Mouse (Mus musculus): ENCODE results near the gene Mfsd14a. TPM values are rescaled to one million over a fixed set of nuclear protein-coding genes. Genes with fewer than 3 reads are reported as not detected.

Gene Mfsd14a
- polyA plus RNA-seq (2014; fragmentation: Nextera tagmentation; extraction: Ambion mirVana): 91.8 and 100 TPM in 2 replicates

GRCm38 (mm10) chr3:116662463-116662863, at the start of gene Mfsd14a:
TSS of gene Mfsd14a (minus strand) at chr3:116662677.
- Histone ChIP-seq H3K9me3 (ENCODE audit: control insufficient read depth, low read length) (no peaks in the 10 kb centered on the region), H3K27me3 (replicated peaks; ENCODE audit: control insufficient read depth, insufficient read depth, low read length) (no peaks in the 10 kb centered on the region), H3K4me1 (replicated peaks; ENCODE audit: control insufficient read depth, insufficient read depth, low read length) (peaks cover 10% of the 10 kb centered on the region; the same call in 1 of the 2 replicates), H3K9ac (ENCODE audit: low read length) (peak within 1 kb of the TSS; percentile 89), H3K27ac (ENCODE audit: low read depth) (peak within 1 kb of the TSS; percentile 89), H3K36me3 (ENCODE audit: control insufficient read depth, insufficient read depth, low read length) (no peaks in the 10 kb centered on the region), H3K4me2 (ENCODE audit: low read length) (peak within 1 kb of the TSS; percentile 83), H3K4me3 (ENCODE audit: low read depth, low read length) (peak within 1 kb of the TSS; percentile 88)
- under 1% methylated on average over 37 of the region's 39 CpGs for WGBS
- ATAC-seq (replicated peaks; ENCODE audit: low FRiP score, low TSS enrichment, low read depth) (peak; percentile 99), DNase-seq (ENCODE audit: low spot score) (peak; percentile 99)

DNA sequence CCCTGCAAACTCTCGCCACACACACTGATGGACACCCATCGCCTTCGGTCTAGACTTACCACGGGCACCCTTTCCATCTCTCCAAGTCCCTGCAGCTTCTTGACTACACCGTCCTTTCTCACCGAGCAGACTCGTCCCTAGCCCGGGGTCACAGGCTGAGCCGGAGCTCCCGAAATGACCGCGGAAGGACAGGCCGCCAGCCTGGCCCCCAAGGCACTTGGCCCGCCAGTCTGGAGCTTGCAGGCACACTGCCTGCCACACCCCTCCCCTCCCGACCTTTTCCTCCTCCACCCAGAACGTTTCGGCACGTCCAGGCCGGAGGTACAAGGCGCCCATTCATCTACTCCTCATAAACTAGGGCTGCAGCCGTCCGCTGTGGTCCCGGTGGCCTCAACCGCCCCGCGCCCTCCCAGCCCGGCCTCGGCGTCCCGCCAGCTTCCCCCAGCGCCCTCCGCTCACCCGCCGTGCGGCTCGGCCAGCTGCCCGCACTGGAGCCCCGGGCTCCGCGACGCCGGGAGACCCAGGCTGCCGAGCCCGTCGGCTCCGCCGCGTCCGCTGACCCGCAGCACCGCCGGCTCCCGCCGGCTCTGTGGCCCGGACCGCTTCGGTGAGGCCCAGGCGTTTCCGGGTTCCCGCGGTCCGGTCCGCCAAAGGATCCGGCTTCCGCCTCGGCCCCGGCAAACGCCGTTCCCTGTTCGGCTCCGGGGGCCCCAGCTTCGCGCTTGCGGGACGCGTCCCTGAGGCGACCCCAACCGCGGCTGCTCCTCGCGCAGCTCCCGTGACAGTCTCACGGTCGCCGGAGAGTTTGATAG, 49.4 kb upstream of the Mfsd14a start:
- DNase-seq (ENCODE audit: low spot score): peak; percentile 88
- H3K4me3 ChIP-seq (ENCODE audit: low read depth, low read length): peak overlapping the region; percentile 87
- peaks cover 7% of the 10 kb centered on the region for H3K4me1 ChIP-seq (replicated peaks; ENCODE audit: control insufficient read depth, insufficient read depth, low read length)
- H3K9ac ChIP-seq (ENCODE audit: low read length): peak overlapping the region; percentile 92
- no peaks in the 10 kb centered on the region for H3K9me3 ChIP-seq (ENCODE audit: control insufficient read depth, low read length)
- peak overlapping the region; percentile 74 for H3K27ac ChIP-seq (ENCODE audit: low read depth)
- peaks cover 4% of the 10 kb centered on the region for H3K36me3 ChIP-seq (ENCODE audit: control insufficient read depth, insufficient read depth, low read length)
- peak; percentile 91 for ATAC-seq (replicated peaks; ENCODE audit: low FRiP score, low TSS enrichment, low read depth)
- under 1% methylated on average over 85 of the region's 85 CpGs for WGBS
- H3K27me3 ChIP-seq (replicated peaks; ENCODE audit: control insufficient read depth, insufficient read depth, low read length): no peaks in the 10 kb centered on the region
- peak overlapping the region; percentile 94 for H3K4me2 ChIP-seq (ENCODE audit: low read length)

DNA sequence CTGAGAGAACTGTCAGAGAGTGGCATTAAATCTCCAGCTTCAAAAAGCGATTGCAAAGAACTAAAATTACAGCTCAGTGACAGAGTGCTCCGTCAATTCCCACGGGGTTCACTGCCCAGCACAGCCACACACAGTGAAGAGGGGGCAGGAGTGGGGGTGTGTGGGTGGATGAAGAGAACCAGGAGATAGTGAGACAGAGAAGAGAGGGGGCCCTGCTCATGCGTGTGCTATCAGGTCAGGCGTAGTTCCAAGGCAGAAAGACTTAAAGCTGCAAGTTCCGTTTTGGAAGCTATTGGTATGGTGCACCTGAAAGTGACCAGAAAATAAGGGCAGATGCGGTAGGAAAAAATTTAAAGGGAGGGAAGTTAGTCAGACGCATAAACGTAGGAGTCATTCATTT, 48.5 kb upstream of the Mfsd14a start:
- no peaks in the 10 kb centered on the region for H3K9me3 ChIP-seq (ENCODE audit: control insufficient read depth, low read length)
- H3K4me3 ChIP-seq (ENCODE audit: low read depth, low read length): peak overlapping the region; percentile 87
- no peak overlapping the region for H3K27ac ChIP-seq (ENCODE audit: low read depth)
- DNase-seq (ENCODE audit: low spot score) (no peak), ATAC-seq (replicated peaks; ENCODE audit: low FRiP score, low TSS enrichment, low read depth) (no peak)
- H3K4me1 ChIP-seq (replicated peaks; ENCODE audit: control insufficient read depth, insufficient read depth, low read length): peaks cover 7% of the 10 kb centered on the region
- peak overlapping the region; percentile 94 for H3K4me2 ChIP-seq (ENCODE audit: low read length)
- H3K27me3 ChIP-seq (replicated peaks; ENCODE audit: control insufficient read depth, insufficient read depth, low read length): no peaks in the 10 kb centered on the region
- H3K36me3 ChIP-seq (ENCODE audit: control insufficient read depth, insufficient read depth, low read length): peaks cover 12% of the 10 kb centered on the region
- H3K9ac ChIP-seq (ENCODE audit: low read length): no peak overlapping the region
- WGBS: 47% methylated on average over 9 of the region's 9 CpGs

- H3K4me3 ChIP-seq (ENCODE audit: low read depth, low read length): no peak overlapping the region
- H3K27ac ChIP-seq (ENCODE audit: low read depth): no peak overlapping the region
- no peaks in the 10 kb centered on the region for H3K9me3 ChIP-seq (ENCODE audit: control insufficient read depth, low read length)
- ATAC-seq (replicated peaks; ENCODE audit: low FRiP score, low TSS enrichment, low read depth): no peak
- DNase-seq (ENCODE audit: low spot score): no peak
- WGBS: 85% methylated on average over 1 of the region's 1 CpGs
- H3K4me1 ChIP-seq (replicated peaks; ENCODE audit: control insufficient read depth, insufficient read depth, low read length): no peaks in the 10 kb centered on the region
- H3K27me3 ChIP-seq (replicated peaks; ENCODE audit: control insufficient read depth, insufficient read depth, low read length): no peaks in the 10 kb centered on the region
- no peak overlapping the region for H3K4me2 ChIP-seq (ENCODE audit: low read length)
- no peak overlapping the region for H3K9ac ChIP-seq (ENCODE audit: low read length)
- peaks cover 16% of the 10 kb centered on the region for H3K36me3 ChIP-seq (ENCODE audit: control insufficient read depth, insufficient read depth, low read length)
Observed at GRCm38 (mm10) chr3:116705637-116706204, 43.2 kb upstream of the Mfsd14a start.

GRCm38 (mm10) chr3:116703835-116704234, 41.4 kb upstream of the Mfsd14a start:
- 0 out of 2 replicates have a peak, but pooled peaks have one; percentile 40 for ATAC-seq (replicated peaks; ENCODE audit: low FRiP score, low TSS enrichment, low read depth)
- DNase-seq (ENCODE audit: low spot score): no peak

GRCm38 (mm10) chr3:116702647-116703272, 40.3 kb upstream of the Mfsd14a start:
- ATAC-seq (replicated peaks; ENCODE audit: low FRiP score, low TSS enrichment, low read depth) (no peak), DNase-seq (ENCODE audit: low spot score) (no peak)
- H3K36me3 ChIP-seq (ENCODE audit: control insufficient read depth, insufficient read depth, low read length): peaks cover 16% of the 10 kb centered on the region

More at GRCm38 (mm10) chr3:116703835-116704234, 41.4 kb upstream of the Mfsd14a start:
- peaks cover 16% of the 10 kb centered on the region for H3K36me3 ChIP-seq (ENCODE audit: control insufficient read depth, insufficient read depth, low read length)
- H3K4me1 ChIP-seq (replicated peaks; ENCODE audit: control insufficient read depth, insufficient read depth, low read length): no peaks in the 10 kb centered on the region
- no peaks in the 10 kb centered on the region for H3K27me3 ChIP-seq (replicated peaks; ENCODE audit: control insufficient read depth, insufficient read depth, low read length)
- H3K9me3 ChIP-seq (ENCODE audit: control insufficient read depth, low read length): no peaks in the 10 kb centered on the region
- no peak overlapping the region for H3K27ac ChIP-seq (ENCODE audit: low read depth)
- H3K9ac ChIP-seq (ENCODE audit: low read length): no peak overlapping the region
- WGBS: 90% methylated on average over 5 of the region's 5 CpGs
- no peak overlapping the region for H3K4me2 ChIP-seq (ENCODE audit: low read length)
- H3K4me3 ChIP-seq (ENCODE audit: low read depth, low read length): no peak overlapping the region

DNA sequence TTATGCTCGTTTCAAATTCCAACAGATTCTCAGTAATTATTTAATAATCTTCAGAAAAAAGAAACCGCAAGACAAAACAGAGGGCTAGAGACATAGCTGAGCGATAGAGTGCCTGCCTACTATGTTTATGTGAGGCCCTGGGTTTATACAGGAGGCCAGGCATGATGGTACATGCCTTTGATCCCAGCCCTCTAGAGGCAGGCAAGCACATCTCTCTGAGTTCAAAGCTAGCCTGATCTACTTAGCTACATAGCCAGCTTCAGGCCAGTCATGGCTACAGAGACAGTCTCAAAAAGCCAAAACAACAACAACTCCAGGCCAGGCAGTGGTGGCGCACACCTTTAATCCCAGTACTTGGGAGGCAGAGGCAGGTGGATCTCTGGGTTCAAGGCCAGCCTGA, 39.1 kb upstream of the Mfsd14a start:
- Histone ChIP-seq H3K9me3 (ENCODE audit: control insufficient read depth, low read length) (no peaks in the 10 kb centered on the region), H3K36me3 (ENCODE audit: control insufficient read depth, insufficient read depth, low read length) (peaks cover 10% of the 10 kb centered on the region), H3K9ac (ENCODE audit: low read length) (no peak overlapping the region), H3K4me1 (replicated peaks; ENCODE audit: control insufficient read depth, insufficient read depth, low read length) (no peaks in the 10 kb centered on the region), H3K4me2 (ENCODE audit: low read length) (no peak overlapping the region), H3K27ac (ENCODE audit: low read depth) (no peak overlapping the region), H3K27me3 (replicated peaks; ENCODE audit: control insufficient read depth, insufficient read depth, low read length) (no peaks in the 10 kb centered on the region), H3K4me3 (ENCODE audit: low read depth, low read length) (no peak overlapping the region)
- 92% methylated on average over 4 of the region's 4 CpGs for WGBS
- ATAC-seq (replicated peaks; ENCODE audit: low FRiP score, low TSS enrichment, low read depth) (no peak), DNase-seq (ENCODE audit: low spot score) (no peak)

More at GRCm38 (mm10) chr3:116702647-116703272, 40.3 kb upstream of the Mfsd14a start:
- no peaks in the 10 kb centered on the region for H3K9me3 ChIP-seq (ENCODE audit: control insufficient read depth, low read length)
- no peak overlapping the region for H3K4me3 ChIP-seq (ENCODE audit: low read depth, low read length)
- no peak overlapping the region for H3K27ac ChIP-seq (ENCODE audit: low read depth)
- H3K4me2 ChIP-seq (ENCODE audit: low read length): no peak overlapping the region
- WGBS: 85% methylated on average over 1 of the region's 1 CpGs
- no peaks in the 10 kb centered on the region for H3K4me1 ChIP-seq (replicated peaks; ENCODE audit: control insufficient read depth, insufficient read depth, low read length)
- no peaks in the 10 kb centered on the region for H3K27me3 ChIP-seq (replicated peaks; ENCODE audit: control insufficient read depth, insufficient read depth, low read length)
- H3K9ac ChIP-seq (ENCODE audit: low read length): no peak overlapping the region

GRCm38 (mm10) chr3:116698786-116699185, 36.3 kb upstream of the Mfsd14a start:
- H3K4me1 ChIP-seq (replicated peaks; ENCODE audit: control insufficient read depth, insufficient read depth, low read length): no peaks in the 10 kb centered on the region
- H3K36me3 ChIP-seq (ENCODE audit: control insufficient read depth, insufficient read depth, low read length): peaks cover under 1% of the 10 kb centered on the region; the same call in 1 of the 2 replicates
- no peak for DNase-seq (ENCODE audit: low spot score)
- WGBS: 71% methylated on average over 2 of the region's 2 CpGs
- H3K9me3 ChIP-seq (ENCODE audit: control insufficient read depth, low read length): no peaks in the 10 kb centered on the region
- no peak for ATAC-seq (replicated peaks; ENCODE audit: low FRiP score, low TSS enrichment, low read depth)
- no peak overlapping the region for H3K27ac ChIP-seq (ENCODE audit: low read depth)
- H3K4me3 ChIP-seq (ENCODE audit: low read depth, low read length): no peak overlapping the region
- no peaks in the 10 kb centered on the region for H3K27me3 ChIP-seq (replicated peaks; ENCODE audit: control insufficient read depth, insufficient read depth, low read length)
- no peak overlapping the region for H3K4me2 ChIP-seq (ENCODE audit: low read length)
- H3K9ac ChIP-seq (ENCODE audit: low read length): no peak overlapping the region

All from intestine, embryonic 14.5 days (tissue).